Mouse (Mus musculus) megakaryocyte, embryonic 14.5 days (primary cell): ENCODE results near the gene Ptbp1.

Source experiments
- FLI1 ChIP-seq: IDR thresholded peaks from 2 replicates; pipeline ENCODE4 v1.6.1; 2012; ENCODE audit warnings: low read length, inconsistent platforms, mixed read lengths
- GATA1 ChIP-seq: IDR thresholded peaks from 3 replicates; pipeline ENCODE4 v1.6.1; 2012; ENCODE audit warnings: mixed read lengths, low read length, inconsistent platforms, borderline replicate concordance

DNA sequence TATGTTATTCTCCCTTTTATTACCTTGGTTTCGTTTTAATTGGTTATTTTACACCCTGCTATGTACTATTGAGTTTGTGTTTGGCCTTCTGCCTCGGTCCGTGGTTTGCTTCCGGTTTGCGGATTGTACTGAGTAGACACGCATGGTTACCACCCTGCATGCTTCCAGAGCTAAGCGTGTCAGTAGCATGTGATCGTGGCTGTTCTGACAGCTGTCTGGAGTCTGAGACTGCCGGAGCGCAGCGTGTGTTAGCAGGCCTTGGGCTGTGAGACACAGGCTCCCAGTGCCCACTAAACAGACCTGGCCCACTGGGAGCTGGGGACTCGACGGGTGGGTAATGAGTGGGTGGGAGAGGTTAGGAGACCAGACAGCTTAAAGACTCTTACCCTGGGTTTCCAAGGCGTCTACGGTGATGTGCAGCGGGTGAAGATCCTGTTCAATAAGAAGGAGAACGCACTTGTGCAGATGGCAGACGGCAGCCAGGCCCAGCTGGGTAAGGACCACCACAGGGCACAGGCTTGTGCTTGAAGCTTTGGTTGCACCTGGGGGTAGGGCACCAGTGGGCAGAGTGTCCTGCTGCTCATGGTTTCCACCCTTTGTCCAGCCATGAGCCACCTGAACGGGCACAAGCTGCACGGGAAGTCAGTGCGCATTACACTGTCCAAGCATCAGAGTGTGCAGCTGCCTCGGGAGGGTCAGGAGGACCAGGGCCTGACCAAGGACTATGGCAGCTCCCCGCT, 8.0 kb downstream of the Ptbp1 start:
- TF ChIP-seq GATA1 (no peak), FLI1 (no peak)
